Mouse (Mus musculus) embryonic stem cell, embryonic (primary cell): ENCODE results near the gene Slu7.

Experiments
- CTCF ChIA-PET, 4 experiments: fragments of 300-600 bp in 2 of 4; fragments of 350-600 bp in 2 of 4; sonication (Branson Sonifier 250); formaldehyde crosslinking; loops; one replicate each; lab custom pipeline; 2022; ENCODE audit warnings: inconsistent platforms in 2 of 4; lab: Charles Lee
- POLR2A ChIA-PET, 4 experiments: fragments of 300-600 bp in 2 of 4; fragments of 350-600 bp in 2 of 4; sonication (Branson Sonifier 250); formaldehyde crosslinking; loops; one replicate each; lab custom pipeline; 2022; ENCODE audit warnings: antibody characterized with exemption in 4 of 4, inconsistent platforms in 1 of 4; lab: Charles Lee

The Slu7 gene

GRCm38 (mm10) chr11:43433254-43434023, at the start of gene Slu7:
Gene Slu7 (plus strand): TSS chr11:43433744.
- CTCF ChIA-PET: interaction anchor here in 2 of 4 experiments (0.6 to 0.9 kb wide), 3 partner anchors 8 to 59 kb away, joined by 5 to 12 read pairs (median 6); no protein-coding TSS in a partner anchor

GRCm38 (mm10) chr11:43385055-43385649, 48.4 kb upstream of the Slu7 start:
- POLR2A ChIA-PET: interaction anchor here in 2 of 4 experiments (0.7 to 1.9 kb wide), 4 partner anchors 9 to 84 kb away, joined by 3 to 8 read pairs (median 4); partner anchors contain the start of gene Pttg1 (in 1 of the 2)
- CTCF ChIA-PET: interaction anchor here in 2 of 4 experiments (0.6 kb wide), 2 partner anchors 25 to 400 kb away, joined by 3 read pairs; no protein-coding TSS in a partner anchor

More at GRCm38 (mm10) chr11:43433254-43434023, at the start of gene Slu7:
- POLR2A ChIA-PET: interaction anchor here (0.5 to 2.1 kb wide), 15 partner anchors 8 to 1148 kb away, joined by 3 to 15 read pairs (median 4); partner anchors contain the start of gene Pttg1 (in 2 of the 4)

GRCm38 (mm10) chr11:43385716-43386115, 47.8 kb upstream of the Slu7 start:
- ChIA-PET CTCF (no interaction called here), POLR2A (interaction anchor here in 2 of 4 experiments (0.7 to 1.9 kb wide), 4 partner anchors 9 to 85 kb away, joined by 3 to 8 read pairs (median 4); partner anchors contain the start of gene Pttg1 (in 1 of the 2))

GRCm38 (mm10) chr11:43387004-43387880, 46.3 kb upstream of the Slu7 start:
- CTCF ChIA-PET: interaction anchor here in 1 of 4 experiments (1.5 kb wide), 1 partner anchor 25 kb away, joined by 6 read pairs; no protein-coding TSS in a partner anchor
- POLR2A ChIA-PET: interaction anchor here in 2 of 4 experiments (1.0 to 1.1 kb wide), 2 partner anchors 38 kb away, joined by 3 to 4 read pairs; no protein-coding TSS in a partner anchor

- CTCF ChIA-PET: interaction anchor here in 2 of 4 experiments (1.2 to 1.5 kb wide), 2 partner anchors 24 kb away, joined by 4 to 6 read pairs; no protein-coding TSS in a partner anchor
- POLR2A ChIA-PET: interaction anchor here in 2 of 4 experiments (0.8 to 1.9 kb wide), 6 partner anchors 16 to 37 kb away, joined by 3 to 6 read pairs (median 4); no protein-coding TSS in a partner anchor
Measured at GRCm38 (mm10) chr11:43388122-43389097, 45.1 kb upstream of the Slu7 start.

- ChIA-PET POLR2A (interaction anchor here (0.7 to 1.9 kb wide), 4 partner anchors 12 to 36 kb away, joined by 4 to 8 read pairs (median 5); no protein-coding TSS in a partner anchor), CTCF (interaction anchor here in 3 of 4 experiments (0.6 to 1.5 kb wide), 7 partner anchors 11 to 944 kb away, joined by 3 to 6 read pairs (median 4); no protein-coding TSS in a partner anchor)
Measured at GRCm38 (mm10) chr11:43389118-43389517, 44.4 kb upstream of the Slu7 start.

- ChIA-PET POLR2A (no interaction called here), CTCF (no interaction called here)
Measured at GRCm38 (mm10) chr11:43392757-43393156, 40.8 kb upstream of the Slu7 start.

- CTCF ChIA-PET: no interaction called here
- POLR2A ChIA-PET: no interaction called here
Measured at GRCm38 (mm10) chr11:43393325-43393724, 40.2 kb upstream of the Slu7 start.

- ChIA-PET CTCF (interaction anchor here in 2 of 4 experiments (0.5 kb wide), 2 partner anchors 178 to 950 kb away, joined by 3 to 5 read pairs; no protein-coding TSS in a partner anchor), POLR2A (interaction anchor here in 2 of 4 experiments (0.6 to 1.9 kb wide), 2 partner anchors 31 to 1084 kb away, joined by 5 to 6 read pairs; partner anchors contain the start of gene Pttg1 (in 1 of the 2))
Measured at GRCm38 (mm10) chr11:43395073-43395948, 38.2 kb upstream of the Slu7 start.

GRCm38 (mm10) chr11:43396246-43396645, 37.3 kb upstream of the Slu7 start:
- CTCF ChIA-PET: interaction anchor here in 1 of 4 experiments (0.8 kb wide), 1 partner anchor 15 kb away, joined by 3 read pairs; no protein-coding TSS in a partner anchor
- POLR2A ChIA-PET: interaction anchor here in 2 of 4 experiments (0.6 to 1.9 kb wide), 2 partner anchors 30 to 1083 kb away, joined by 5 to 6 read pairs; partner anchors contain the start of gene Pttg1 (in 1 of the 2)

- ChIA-PET POLR2A (interaction anchor here in 1 of 4 experiments (1.9 kb wide), 1 partner anchor 30 kb away, joined by 5 read pairs; the partner anchor contains the start of gene Pttg1), CTCF (interaction anchor here in 1 of 4 experiments (0.8 kb wide), 1 partner anchor 15 kb away, joined by 3 read pairs; no protein-coding TSS in a partner anchor)
Measured at GRCm38 (mm10) chr11:43396672-43397071, 36.9 kb upstream of the Slu7 start.

- ChIA-PET POLR2A (no interaction called here), CTCF (interaction anchor here (0.7 to 1.5 kb wide), 8 partner anchors 13 to 516 kb away, joined by 3 to 5 read pairs (median 3); no protein-coding TSS in a partner anchor)
Measured at GRCm38 (mm10) chr11:43399297-43399696, 34.2 kb upstream of the Slu7 start.

GRCm38 (mm10) chr11:43400131-43400530, 33.4 kb upstream of the Slu7 start:
- ChIA-PET POLR2A (no interaction called here), CTCF (interaction anchor here in 1 of 4 experiments (0.6 kb wide), 1 partner anchor 12 kb away, joined by 4 read pairs; no protein-coding TSS in a partner anchor)

- POLR2A ChIA-PET: interaction anchor here in 2 of 4 experiments (0.5 to 1.2 kb wide), 2 partner anchors 16 kb away, joined by 3 to 5 read pairs; no protein-coding TSS in a partner anchor
Measured at GRCm38 (mm10) chr11:43404150-43404807, 29.3 kb upstream of the Slu7 start.

More at GRCm38 (mm10) chr11:43404150-43404807, 29.3 kb upstream of the Slu7 start:
- CTCF ChIA-PET: interaction anchor here in 1 of 4 experiments (1.5 kb wide), 1 partner anchor 8 kb away, joined by 6 read pairs; no protein-coding TSS in a partner anchor
